Mouse (Mus musculus): ENCODE results near the gene B3gnt2. TPM values are rescaled to one million over a fixed set of nuclear protein-coding genes. Genes with fewer than 3 reads are reported as not detected.

B3gnt2 gene
- polyA plus RNA-seq (2015; fragmentation: Nextera tagmentation; extraction: Ambion mirVana) = 20.4 and 22.3 TPM in 2 replicates

GRCm38 (mm10) chr11:22860335-22861227 is at the start of gene B3gnt2:
B3gnt2 (minus strand) TSS chr11:22860961.
- Histone ChIP-seq H3K27ac (ENCODE audit: low read length) (peak within 1 kb of the TSS; percentile 98), H3K9ac (replicated peaks; ENCODE audit: low read depth) (peak within 1 kb of the TSS; percentile 85), H3K9me3 (ENCODE audit: low read length) (no peaks in the 10 kb centered on the region), H3K4me2 (replicated peaks; ENCODE audit: low read depth, low read length) (peak within 1 kb of the TSS; percentile 87), H3K27me3 (replicated peaks; ENCODE audit: insufficient read depth, low read length) (no peaks in the 10 kb centered on the region), H3K36me3 (ENCODE audit: insufficient read depth, low read length) (no peaks in the 10 kb centered on the region), H3K4me1 (ENCODE audit: insufficient read depth, low read depth, low read length) (0 out of 2 replicates have a peak, but pooled peaks cover 6% of the 10 kb centered on the region), H3K4me3 (ENCODE audit: low read depth, low read length) (peak within 1 kb of the TSS; percentile 87)
- WGBS = 5% methylated on average over 40 of the region's 41 CpGs
- TF ChIP-seq EP300 (IDR thresholded peaks at IDR 0.05) (no peak), CTCF (IDR thresholded peaks at IDR 0.05) (no peak)
- peak; percentile 69 for DNase-seq (ENCODE audit: low spot score)
- ATAC-seq = peak; percentile 24

- DNase-seq (ENCODE audit: low spot score) (no peak), ATAC-seq (no peak)
- Histone ChIP-seq H3K9ac (replicated peaks; ENCODE audit: low read depth) (no peak overlapping the region), H3K9me3 (ENCODE audit: low read length) (no peaks in the 10 kb centered on the region), H3K36me3 (ENCODE audit: insufficient read depth, low read length) (no peaks in the 10 kb centered on the region), H3K4me2 (replicated peaks; ENCODE audit: low read depth, low read length) (no peak overlapping the region), H3K4me1 (ENCODE audit: insufficient read depth, low read depth, low read length) (no peaks in the 10 kb centered on the region), H3K4me3 (ENCODE audit: low read depth, low read length) (no peak overlapping the region), H3K27me3 (replicated peaks; ENCODE audit: insufficient read depth, low read length) (no peaks in the 10 kb centered on the region), H3K27ac (ENCODE audit: low read length) (no peak overlapping the region)
- TF ChIP-seq EP300 (IDR thresholded peaks at IDR 0.05) (no peak), CTCF (IDR thresholded peaks at IDR 0.05) (no peak)
These were observed 45.7 kb upstream of the B3gnt2 start for GRCm38 (mm10) chr11:22906453-22906865.

- DNase-seq (ENCODE audit: low spot score) (no peak), ATAC-seq (no peak)
- no peak overlapping the region for H3K4me3 ChIP-seq (ENCODE audit: low read depth, low read length)
- no peaks in the 10 kb centered on the region for H3K27me3 ChIP-seq (replicated peaks; ENCODE audit: insufficient read depth, low read length)
- no peak overlapping the region for H3K27ac ChIP-seq (ENCODE audit: low read length)
- no peaks in the 10 kb centered on the region for H3K36me3 ChIP-seq (ENCODE audit: insufficient read depth, low read length)
- H3K9me3 ChIP-seq (ENCODE audit: low read length) = no peaks in the 10 kb centered on the region
- no peaks in the 10 kb centered on the region for H3K4me1 ChIP-seq (ENCODE audit: insufficient read depth, low read depth, low read length)
- no peak overlapping the region for H3K4me2 ChIP-seq (replicated peaks; ENCODE audit: low read depth, low read length)
- no peak overlapping the region for H3K9ac ChIP-seq (replicated peaks; ENCODE audit: low read depth)
- 48% methylated on average over 2 of the region's 2 CpGs for WGBS
- TF ChIP-seq CTCF (IDR thresholded peaks at IDR 0.05) (no peak), EP300 (IDR thresholded peaks at IDR 0.05) (no peak)
These were observed 42.2 kb upstream of the B3gnt2 start for GRCm38 (mm10) chr11:22902923-22903322.

GRCm38 (mm10) chr11:22900041-22900440 is 39.3 kb upstream of the B3gnt2 start:
- H3K9ac ChIP-seq (replicated peaks; ENCODE audit: low read depth) = no peak overlapping the region
- 77% methylated on average over 3 of the region's 3 CpGs for WGBS
- H3K27me3 ChIP-seq (replicated peaks; ENCODE audit: insufficient read depth, low read length) = no peaks in the 10 kb centered on the region
- DNase-seq (ENCODE audit: low spot score) (no peak), ATAC-seq (no peak)
- no peaks in the 10 kb centered on the region for H3K4me1 ChIP-seq (ENCODE audit: insufficient read depth, low read depth, low read length)
- no peak for TF ChIP-seq EP300 (IDR thresholded peaks at IDR 0.05)
- TF ChIP-seq CTCF (IDR thresholded peaks at IDR 0.05) = no peak
- no peak overlapping the region for H3K4me2 ChIP-seq (replicated peaks; ENCODE audit: low read depth, low read length)
- H3K9me3 ChIP-seq (ENCODE audit: low read length) = no peaks in the 10 kb centered on the region
- H3K27ac ChIP-seq (ENCODE audit: low read length) = no peak overlapping the region
- no peak overlapping the region for H3K4me3 ChIP-seq (ENCODE audit: low read depth, low read length)
- H3K36me3 ChIP-seq (ENCODE audit: insufficient read depth, low read length) = no peaks in the 10 kb centered on the region

GRCm38 (mm10) chr11:22897642-22898041 is 36.9 kb upstream of the B3gnt2 start:
- no peak overlapping the region for H3K27ac ChIP-seq (ENCODE audit: low read length)
- H3K4me2 ChIP-seq (replicated peaks; ENCODE audit: low read depth, low read length) = no peak overlapping the region
- H3K4me1 ChIP-seq (ENCODE audit: insufficient read depth, low read depth, low read length) = no peaks in the 10 kb centered on the region
- H3K9ac ChIP-seq (replicated peaks; ENCODE audit: low read depth) = no peak overlapping the region
- ATAC-seq = no peak
- no peak overlapping the region for H3K4me3 ChIP-seq (ENCODE audit: low read depth, low read length)
- DNase-seq (ENCODE audit: low spot score) = no peak
- no peaks in the 10 kb centered on the region for H3K27me3 ChIP-seq (replicated peaks; ENCODE audit: insufficient read depth, low read length)
- TF ChIP-seq EP300 (IDR thresholded peaks at IDR 0.05) (no peak), CTCF (IDR thresholded peaks at IDR 0.05) (no peak)
- WGBS = 84% methylated on average over 4 of the region's 4 CpGs
- H3K36me3 ChIP-seq (ENCODE audit: insufficient read depth, low read length) = no peaks in the 10 kb centered on the region
- no peaks in the 10 kb centered on the region for H3K9me3 ChIP-seq (ENCODE audit: low read length)

- H3K27me3 ChIP-seq (replicated peaks; ENCODE audit: insufficient read depth, low read length) = no peaks in the 10 kb centered on the region
- TF ChIP-seq CTCF (IDR thresholded peaks at IDR 0.05) (no peak), EP300 (IDR thresholded peaks at IDR 0.05) (no peak)
- DNase-seq (ENCODE audit: low spot score) = peak; percentile 49
- H3K4me1 ChIP-seq (ENCODE audit: insufficient read depth, low read depth, low read length) = no peaks in the 10 kb centered on the region
- no peaks in the 10 kb centered on the region for H3K9me3 ChIP-seq (ENCODE audit: low read length)
- H3K9ac ChIP-seq (replicated peaks; ENCODE audit: low read depth) = no peak overlapping the region
- H3K36me3 ChIP-seq (ENCODE audit: insufficient read depth, low read length) = no peaks in the 10 kb centered on the region
- ATAC-seq = no peak
- no peak overlapping the region for H3K27ac ChIP-seq (ENCODE audit: low read length)
- 69% methylated on average over 4 of the region's 4 CpGs for WGBS
- no peak overlapping the region for H3K4me3 ChIP-seq (ENCODE audit: low read depth, low read length)
- no peak overlapping the region for H3K4me2 ChIP-seq (replicated peaks; ENCODE audit: low read depth, low read length)
These were observed 36.4 kb upstream of the B3gnt2 start for GRCm38 (mm10) chr11:22897127-22897526.
